Mouse (Mus musculus) right cerebral cortex, adult 2 months (tissue): ENCODE data around the gene Man1a.

Experiments used
- DNase-seq, 2 experiments: peaks; one replicate each; pipeline ENCODE4 v3.0.0; 2021 to 2022; ENCODE audit warnings: low spot score in 2 of 2

Man1a gene

GRCm38 (mm10) chr10:54014116-54014758, 62.2 kb downstream of the Man1a start:
- DNase-seq = no peak

- no peak for DNase-seq
These were observed 63.1 kb downstream of the Man1a start for GRCm38 (mm10) chr10:54013143-54013791.

DNA sequence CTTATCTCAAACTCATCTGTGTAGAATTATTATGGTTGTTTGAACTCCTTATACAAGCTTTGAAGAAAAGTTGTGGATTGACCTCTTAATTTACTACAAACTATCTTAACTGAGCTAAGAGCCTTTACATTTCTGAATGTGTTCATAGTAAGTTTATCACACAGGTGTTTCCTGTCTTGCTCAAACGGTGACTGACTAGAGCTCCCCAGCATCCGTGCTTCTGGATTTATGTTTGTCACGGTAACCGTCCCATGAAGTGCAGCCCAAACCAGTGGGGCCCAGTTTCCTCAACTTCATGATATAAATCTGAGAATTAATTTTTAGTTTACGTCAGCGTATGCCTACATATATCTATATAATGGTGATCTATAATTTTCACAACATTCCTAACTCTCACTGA, 67.3 kb downstream of the Man1a start:
- DNase-seq = no peak

DNA sequence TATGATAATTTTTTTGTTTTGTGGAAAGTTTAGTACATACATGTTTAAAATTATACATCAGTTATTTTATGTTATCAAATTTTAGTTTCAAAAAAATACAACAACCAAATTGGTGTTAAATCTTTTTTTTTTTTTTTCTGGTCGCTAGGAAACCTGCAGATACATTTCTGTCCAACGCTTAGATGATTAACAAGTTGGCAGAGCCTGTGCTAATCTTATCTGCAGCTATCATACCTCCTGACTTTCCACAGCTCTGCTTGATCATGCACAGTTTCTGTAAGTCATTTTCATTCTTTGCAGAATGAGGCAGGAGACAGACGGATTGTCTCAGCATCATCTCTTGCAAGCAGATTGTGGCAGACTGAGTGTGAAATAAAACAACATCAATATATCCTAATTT, 69.5 kb downstream of the Man1a start:
- peak in 1 of 2 experiments; percentile 13 for DNase-seq

DNA sequence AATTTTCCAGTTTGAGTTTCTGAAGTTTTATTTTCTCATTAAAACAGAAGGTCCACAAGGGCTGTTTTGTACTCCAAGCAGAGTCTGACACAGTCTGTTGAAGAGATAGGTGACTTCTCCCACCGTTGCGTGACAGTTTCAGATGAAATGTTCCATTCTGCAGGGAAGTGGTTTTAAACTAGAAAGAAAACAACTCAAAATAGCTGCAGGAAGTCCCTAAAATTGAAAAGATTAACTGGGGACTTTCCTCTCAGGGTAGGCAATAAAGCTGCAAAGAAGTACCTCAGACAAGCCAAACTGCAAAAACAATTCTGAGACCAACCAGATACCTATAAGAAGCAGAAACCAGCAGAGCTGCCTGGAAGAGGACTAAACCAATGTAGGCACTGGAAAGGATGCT, 70.6 kb downstream of the Man1a start:
- no peak for DNase-seq

DNA sequence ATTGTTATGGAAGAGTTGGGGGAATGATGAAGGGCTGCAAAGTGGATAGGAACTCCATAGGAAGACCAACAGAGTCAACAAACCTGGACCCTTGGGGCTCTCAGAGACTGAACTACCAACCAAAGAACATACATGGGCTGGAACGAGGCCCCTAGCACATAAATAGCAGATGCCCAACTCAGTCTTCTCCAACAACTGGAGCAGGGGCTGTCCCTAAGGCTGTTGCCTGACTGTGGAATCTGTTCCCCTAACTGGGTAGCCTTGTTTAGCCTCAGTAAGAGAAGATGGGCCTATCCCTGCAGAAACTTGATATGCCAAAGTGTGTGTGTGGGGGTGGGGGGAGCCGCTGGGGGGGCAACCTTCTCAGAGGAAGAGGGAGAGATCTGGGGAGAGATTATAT, 73.5 kb downstream of the Man1a start:
- DNase-seq = no peak

DNA sequence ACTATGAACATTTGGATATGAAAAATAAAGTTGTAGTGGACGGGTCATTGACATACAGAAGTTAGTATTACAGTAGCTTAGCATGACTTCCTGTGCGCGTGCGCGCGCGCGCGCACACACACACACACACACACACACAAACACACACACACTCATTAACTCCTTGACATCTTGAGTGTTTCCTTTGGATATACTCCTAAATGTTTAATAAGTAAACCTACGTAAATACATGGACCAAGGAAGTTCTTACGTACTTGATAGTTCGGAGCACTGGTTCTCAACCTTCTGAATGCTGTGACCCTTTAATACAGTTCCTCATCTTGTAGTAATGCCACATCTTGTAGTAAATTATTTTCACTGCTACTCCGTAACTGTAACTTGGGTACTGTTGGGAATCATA, 79.1 kb downstream of the Man1a start:
- DNase-seq = no peak

GRCm38 (mm10) chr10:53996216-53996615, 80.2 kb downstream of the Man1a start:
- DNase-seq = no peak

DNA sequence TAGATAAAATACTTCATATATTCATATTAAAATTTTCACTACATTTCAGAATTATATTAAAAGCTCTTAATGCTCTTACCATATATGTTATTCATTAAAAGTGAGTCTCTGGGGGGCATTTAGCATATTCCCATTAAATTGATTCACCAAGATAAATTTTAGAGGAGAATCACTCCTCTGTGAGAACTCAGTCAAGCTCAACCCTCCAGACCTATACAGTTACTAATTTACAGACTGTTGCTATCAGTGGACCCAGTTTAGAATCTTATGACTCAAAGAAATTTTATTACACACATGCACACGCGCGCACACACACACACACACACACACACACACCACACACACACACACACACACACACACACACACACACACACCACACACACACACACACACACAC, 81.8 kb downstream of the Man1a start:
- no peak for DNase-seq

GRCm38 (mm10) chr10:53990434-53990833, 86.0 kb downstream of the Man1a start:
- DNase-seq = no peak

DNA sequence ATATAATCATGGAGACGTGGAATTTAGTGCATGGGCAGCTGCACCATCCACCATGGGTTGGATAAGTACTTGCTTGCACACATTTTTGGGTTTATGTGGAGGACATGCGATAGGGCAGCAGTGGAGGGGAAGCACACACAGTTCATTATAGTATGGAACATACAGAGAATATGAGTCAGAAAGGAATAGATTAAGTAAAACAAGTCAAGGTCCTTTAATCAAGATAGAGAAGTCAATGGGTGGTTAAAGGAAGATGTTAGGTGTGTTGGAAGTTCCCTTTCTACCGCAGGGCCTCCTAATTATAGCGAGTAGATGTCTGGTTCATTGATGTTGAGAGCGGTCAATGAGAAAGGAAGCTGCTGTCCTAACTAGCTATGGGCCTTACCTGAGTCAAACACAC, 91.5 kb downstream of the Man1a start:
- no peak for DNase-seq

- DNase-seq = no peak
These were observed 92.3 kb downstream of the Man1a start for GRCm38 (mm10) chr10:53984086-53984485.

DNA sequence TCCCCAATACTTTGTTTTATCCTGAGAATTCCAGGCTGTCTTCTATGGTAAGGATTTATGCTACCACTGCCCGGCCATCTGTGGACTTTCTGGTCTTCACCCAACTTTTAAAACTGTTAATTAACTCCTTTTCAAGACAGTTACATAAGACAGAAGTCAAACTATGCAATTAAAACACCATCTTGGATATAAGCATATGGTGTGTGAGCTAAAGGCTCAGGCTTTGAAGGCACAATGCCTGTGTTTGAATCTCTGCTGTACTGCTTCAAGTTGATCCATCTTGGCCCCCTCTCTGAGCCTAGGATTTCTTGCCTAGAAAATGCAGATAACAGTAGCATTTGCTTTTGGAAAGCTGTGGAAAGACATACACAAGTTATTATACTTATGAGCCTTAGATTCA, 97.8 kb downstream of the Man1a start:
- no peak for DNase-seq

GRCm38 (mm10) chr10:53974180-53974579, 102.2 kb downstream of the Man1a start:
- no peak for DNase-seq

GRCm38 (mm10) chr10:53959759-53960158, 116.7 kb downstream of the Man1a start:
- DNase-seq = no peak

GRCm38 (mm10) chr10:53941597-53941996, 134.8 kb downstream of the Man1a start:
- DNase-seq = no peak

- no peak for DNase-seq
These were observed 138.2 kb downstream of the Man1a start for GRCm38 (mm10) chr10:53938199-53938598.

DNA sequence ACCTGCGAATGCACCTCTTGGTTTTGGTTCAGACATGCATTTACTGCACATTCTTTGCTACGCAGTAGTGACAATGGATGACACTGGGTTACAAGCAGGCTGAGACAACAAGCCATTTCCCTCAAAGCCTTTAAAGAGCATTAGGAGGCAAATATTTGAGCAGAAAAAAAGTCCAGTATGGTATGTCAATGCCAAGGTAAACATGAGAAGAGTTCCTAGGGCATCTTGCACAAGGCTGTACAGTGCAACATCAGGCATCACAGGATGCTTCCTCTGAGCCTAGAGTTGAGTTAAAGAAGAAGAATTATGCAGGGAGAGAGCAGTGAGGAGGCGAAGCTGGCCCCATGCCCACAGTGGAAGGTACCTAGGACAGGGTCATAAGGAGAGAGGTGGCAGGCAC, 140.3 kb downstream of the Man1a start:
- no peak for DNase-seq

GRCm38 (mm10) chr10:53929722-53930500, 146.5 kb downstream of the Man1a start:
- DNase-seq = no peak

GRCm38 (mm10) chr10:53927904-53928303, 148.5 kb downstream of the Man1a start:
- no peak for DNase-seq

DNA sequence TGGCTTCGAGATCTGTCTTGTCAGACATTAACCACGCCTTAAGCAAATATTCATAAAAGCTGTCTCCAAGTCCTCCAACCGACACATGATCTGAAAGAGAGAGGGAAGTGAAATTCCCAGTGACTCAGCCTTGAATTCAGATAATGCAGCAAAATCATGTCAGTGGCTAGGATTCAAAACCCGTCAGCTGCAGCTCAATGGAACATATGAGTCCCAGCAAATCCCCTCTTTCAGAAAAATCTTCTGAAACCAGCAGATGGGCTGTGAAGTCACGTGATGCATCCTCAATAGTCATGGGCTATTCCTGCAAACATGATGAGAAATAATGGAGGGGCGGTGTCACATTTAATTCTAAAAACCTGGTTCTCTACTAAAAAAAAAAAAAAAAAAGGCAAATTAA, 151.0 kb downstream of the Man1a start:
- DNase-seq = peak; percentile 35 to 40

DNA sequence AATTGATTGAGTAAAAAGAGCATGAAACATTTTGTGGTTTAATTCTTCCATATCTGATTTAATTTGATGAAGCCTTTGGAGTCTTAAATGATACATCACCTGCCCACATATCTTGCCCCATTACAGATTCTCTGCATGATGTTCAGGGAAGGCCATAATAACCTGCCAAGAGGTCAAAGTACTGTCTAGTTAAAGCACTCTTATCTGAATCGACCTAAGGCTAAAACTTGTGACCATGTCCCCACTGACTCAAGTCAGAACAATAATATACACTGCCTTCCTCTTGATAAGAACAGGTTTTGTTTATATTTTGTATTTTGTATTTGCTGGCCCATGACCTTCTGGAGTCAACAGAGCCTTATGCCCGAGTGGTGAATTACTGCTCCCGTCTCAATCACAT, 154.2 kb downstream of the Man1a start:
- no peak for DNase-seq

GRCm38 (mm10) chr10:53917517-53917916, 158.9 kb downstream of the Man1a start:
- no peak for DNase-seq
